Mouse (Mus musculus) heart, embryonic 11.5 days (tissue): ENCODE measurements at regions not wholly inside any gene's neighbourhood (a gene's known extent, or its start where the extent isn't known, plus 50 kb on each side); places are given as distances from the start of the nearest gene placed in this dataset.

ENCODE experiments used
- ATAC-seq: fragments of 200-750 bp; cut with Nextera tagmentation; replicated peaks from 2 replicates; pipeline ENCODE4 v1.8.0; 2017; ENCODE audit warnings: moderate library complexity; ENCODE audit not compliant: insufficient number of reproducible peaks, low FRiP score, low TSS enrichment
- H3K27ac ChIP-seq: fragments of 300-500 bp; sonication (generic); 2 replicates; pipeline ENCODE4 v1.5.1; 2014; ENCODE audit warnings: mild to moderate bottlenecking, low read depth, low read length
- H3K27me3 ChIP-seq: fragments of 300-500 bp; sonication (generic); 2 replicates; pipeline ENCODE4 v1.6.1; 2014; ENCODE audit warnings: mild to moderate bottlenecking, low read length, mixed read lengths; ENCODE audit not compliant: control insufficient read depth, insufficient read depth
- H3K36me3 ChIP-seq: fragments of 300-500 bp; sonication (generic); 2 replicates; pipeline ENCODE4 v1.6.1; 2014; ENCODE audit warnings: mild to moderate bottlenecking, low read length, moderate library complexity, mixed read lengths; ENCODE audit not compliant: control insufficient read depth, insufficient read depth
- H3K4me1 ChIP-seq: fragments of 300-500 bp; sonication (generic); 2 replicates; pipeline ENCODE4 v1.6.1; 2014; ENCODE audit warnings: low read length; ENCODE audit not compliant: control insufficient read depth, insufficient read depth
- H3K4me2 ChIP-seq: fragments of 300-500 bp; sonication (generic); 2 replicates; pipeline ENCODE4 v1.6.1; 2014; ENCODE audit warnings: mild to moderate bottlenecking, moderate library complexity
- H3K4me3 ChIP-seq: fragments of 300-500 bp; sonication (generic); 2 replicates; pipeline ENCODE4 v1.5.1; 2014; ENCODE audit warnings: low read depth, low read length
- H3K9ac ChIP-seq: fragments of 300-500 bp; sonication (generic); 2 replicates; pipeline ENCODE4 v1.6.1; 2014; ENCODE audit warnings: mild to moderate bottlenecking, low read depth, low read length, moderate library complexity
- H3K9me3 ChIP-seq: fragments of 300-500 bp; sonication (generic); replicated peaks from 2 replicates; pipeline ENCODE4 v1.6.1; 2016; ENCODE audit warnings: low read length; ENCODE audit not compliant: control insufficient read depth
- WGBS: fragments of 180-500 bp; shearing (Covaris S2); extraction: QIAGEN DNeasy Blood & Tissue Kit; methylation state at CpG from one replicate; pipeline ENCODE4 v1.1.7; 2014; ENCODE audit not compliant: insufficient replicate concordance; 5-methylcytosine and 5-hydroxymethylcytosine counted together

DNA sequence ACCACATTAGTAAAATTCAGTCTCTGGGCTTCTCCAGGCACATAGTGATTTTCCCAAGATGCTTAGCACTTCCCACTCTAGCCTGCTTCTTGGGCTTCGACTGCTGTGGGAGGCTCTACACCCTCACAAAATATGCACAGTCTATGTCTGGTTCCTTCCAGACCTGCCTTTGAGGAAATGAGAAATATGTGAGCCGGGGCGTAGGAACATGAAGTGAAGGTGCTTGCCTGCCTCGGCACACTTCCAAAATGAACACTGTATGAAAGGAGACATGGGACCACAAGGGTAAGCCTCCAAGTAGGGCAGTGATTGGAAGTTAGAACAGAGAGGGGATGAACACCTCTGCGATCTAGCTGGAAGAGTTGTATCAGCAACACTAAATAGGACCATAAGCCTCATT is 54.5 kb downstream of the Gm10260 start:
- no peak for ATAC-seq
- Histone ChIP-seq H3K9ac (no peak overlapping the region), H3K36me3 (no peaks in the 10 kb centered on the region), H3K27me3 (no peaks in the 10 kb centered on the region), H3K4me2 (no peak overlapping the region), H3K27ac (no peak overlapping the region), H3K4me3 (no peak overlapping the region), H3K9me3 (no peaks in the 10 kb centered on the region), H3K4me1 (peaks cover 7% of the 10 kb centered on the region; the same call in 1 of the 2 replicates)
- 87% methylated on average over 5 of the region's 5 CpGs for WGBS

- ATAC-seq: no peak
- peaks cover 3% of the 10 kb centered on the region; the same call in 1 of the 2 replicates for H3K4me1 ChIP-seq
- H3K27ac ChIP-seq: no peak overlapping the region
- no peaks in the 10 kb centered on the region for H3K36me3 ChIP-seq
- H3K27me3 ChIP-seq: no peaks in the 10 kb centered on the region
- no peak overlapping the region for H3K4me3 ChIP-seq
- no peak overlapping the region for H3K9ac ChIP-seq
- WGBS: 83% methylated on average over 4 of the region's 4 CpGs
- no peaks in the 10 kb centered on the region for H3K9me3 ChIP-seq
- H3K4me2 ChIP-seq: no peak overlapping the region
Observed at GRCm38 (mm10) chr13:97704541-97704940, 55.9 kb downstream of the Gm10260 start.

DNA sequence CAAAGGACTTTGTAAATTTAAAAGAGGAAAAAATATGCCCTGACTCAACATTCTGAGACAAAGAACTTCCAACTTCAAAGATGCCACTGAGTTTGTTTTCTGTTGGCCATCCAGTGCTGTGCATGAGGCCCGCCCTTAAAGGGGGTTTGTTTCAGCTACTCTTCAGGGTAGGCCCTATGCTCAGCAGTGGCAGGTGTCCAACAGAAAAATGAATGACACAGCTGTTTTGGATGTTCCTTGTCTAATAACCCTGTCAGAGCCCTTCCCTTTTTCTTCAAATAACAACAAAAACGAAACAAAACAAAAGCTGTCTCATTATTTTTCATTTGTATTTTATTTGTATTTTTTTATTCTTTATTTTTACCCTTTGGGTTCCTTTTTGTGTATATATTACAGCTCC is 61.5 kb downstream of the Gm10260 start:
- Histone ChIP-seq H3K27ac (no peak overlapping the region), H3K4me3 (no peak overlapping the region), H3K4me1 (no peaks in the 10 kb centered on the region), H3K36me3 (no peaks in the 10 kb centered on the region), H3K4me2 (no peak overlapping the region), H3K27me3 (no peaks in the 10 kb centered on the region), H3K9ac (no peak overlapping the region), H3K9me3 (no peaks in the 10 kb centered on the region)
- 77% methylated on average over 2 of the region's 2 CpGs for WGBS
- ATAC-seq: no peak

DNA sequence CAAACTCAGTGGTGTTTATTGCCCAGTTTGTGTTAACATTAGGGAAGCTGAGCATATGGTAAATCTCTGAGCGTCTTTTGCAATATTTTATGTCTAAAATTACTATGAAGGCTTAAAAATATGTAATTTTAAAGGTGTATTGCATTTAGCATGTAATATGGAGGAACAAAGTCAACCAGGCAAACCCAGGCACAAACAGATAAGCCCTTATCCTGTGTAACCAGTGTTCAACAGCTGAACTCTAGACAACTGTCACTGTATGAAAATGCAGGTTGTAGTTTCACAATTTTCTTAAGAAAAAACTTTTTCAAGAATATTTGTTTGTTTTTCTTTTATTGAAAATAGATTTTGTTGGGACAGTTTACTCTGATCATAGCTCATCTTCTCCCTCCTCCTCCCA is 62.1 kb downstream of the Gm10260 start:
- Histone ChIP-seq H3K4me2 (no peak overlapping the region), H3K4me3 (no peak overlapping the region), H3K9ac (no peak overlapping the region), H3K27me3 (no peaks in the 10 kb centered on the region), H3K27ac (no peak overlapping the region), H3K9me3 (no peaks in the 10 kb centered on the region), H3K36me3 (no peaks in the 10 kb centered on the region), H3K4me1 (no peaks in the 10 kb centered on the region)
- no peak for ATAC-seq
- WGBS: 91% methylated on average over 1 of the region's 1 CpGs

GRCm38 (mm10) chr13:97697262-97697661 is 63.2 kb downstream of the Gm10260 start:
- Histone ChIP-seq H3K4me1 (no peaks in the 10 kb centered on the region), H3K9me3 (no peaks in the 10 kb centered on the region), H3K27ac (no peak overlapping the region), H3K36me3 (no peaks in the 10 kb centered on the region), H3K9ac (no peak overlapping the region), H3K27me3 (no peaks in the 10 kb centered on the region), H3K4me3 (no peak overlapping the region), H3K4me2 (no peak overlapping the region)
- no peak for ATAC-seq
- 80% methylated on average over 10 of the region's 10 CpGs for WGBS

- H3K9me3 ChIP-seq: no peaks in the 10 kb centered on the region
- H3K4me3 ChIP-seq: no peak overlapping the region
- no peak overlapping the region for H3K4me2 ChIP-seq
- no peak overlapping the region for H3K27ac ChIP-seq
- no peaks in the 10 kb centered on the region for H3K36me3 ChIP-seq
- no peaks in the 10 kb centered on the region for H3K4me1 ChIP-seq
- no peaks in the 10 kb centered on the region for H3K27me3 ChIP-seq
- WGBS: 77% methylated on average over 2 of the region's 2 CpGs
- H3K9ac ChIP-seq: no peak overlapping the region
- no peak for ATAC-seq
Observed at GRCm38 (mm10) chr13:97695022-97695421, 65.4 kb downstream of the Gm10260 start.

DNA sequence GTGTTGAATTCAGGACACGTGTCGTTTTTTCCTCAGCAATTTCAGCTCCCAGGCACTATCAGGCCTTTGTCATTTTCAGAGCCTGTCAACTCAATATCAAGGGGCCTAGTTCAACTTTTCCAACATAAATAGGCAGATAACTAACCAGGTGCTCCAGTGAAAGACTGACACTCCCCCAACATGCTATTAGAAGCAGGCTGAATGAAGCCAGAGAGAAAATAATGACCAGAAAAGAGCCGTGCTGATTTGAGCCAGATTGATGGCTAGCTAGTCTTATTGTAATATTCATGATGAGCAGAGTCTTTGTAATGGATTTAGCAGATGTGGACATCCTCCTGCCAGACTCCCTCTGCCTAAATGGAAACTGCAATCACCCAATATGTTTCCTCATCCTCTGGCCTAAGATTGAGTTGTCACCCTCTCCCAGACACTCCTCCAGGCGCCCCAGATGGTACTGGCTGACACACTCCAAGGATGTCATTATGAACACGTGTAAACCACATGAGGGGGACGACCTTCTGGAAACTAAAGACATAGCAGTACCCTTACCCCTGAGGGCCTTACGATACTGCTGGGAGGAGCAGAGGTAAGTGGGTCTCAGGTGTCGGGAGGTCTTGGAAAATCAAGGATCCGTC is 66.0 kb downstream of the Gm10260 start:
- Histone ChIP-seq H3K36me3 (no peaks in the 10 kb centered on the region), H3K9me3 (no peaks in the 10 kb centered on the region), H3K4me1 (no peaks in the 10 kb centered on the region), H3K4me3 (no peak overlapping the region), H3K4me2 (no peak overlapping the region), H3K27me3 (no peaks in the 10 kb centered on the region), H3K27ac (no peak overlapping the region), H3K9ac (no peak overlapping the region)
- no peak for ATAC-seq
- 72% methylated on average over 9 of the region's 9 CpGs for WGBS

- ATAC-seq: no peak
Observed at GRCm38 (mm10) chr13:97688310-97688886, 72.0 kb downstream of the Gm10260 start.

DNA sequence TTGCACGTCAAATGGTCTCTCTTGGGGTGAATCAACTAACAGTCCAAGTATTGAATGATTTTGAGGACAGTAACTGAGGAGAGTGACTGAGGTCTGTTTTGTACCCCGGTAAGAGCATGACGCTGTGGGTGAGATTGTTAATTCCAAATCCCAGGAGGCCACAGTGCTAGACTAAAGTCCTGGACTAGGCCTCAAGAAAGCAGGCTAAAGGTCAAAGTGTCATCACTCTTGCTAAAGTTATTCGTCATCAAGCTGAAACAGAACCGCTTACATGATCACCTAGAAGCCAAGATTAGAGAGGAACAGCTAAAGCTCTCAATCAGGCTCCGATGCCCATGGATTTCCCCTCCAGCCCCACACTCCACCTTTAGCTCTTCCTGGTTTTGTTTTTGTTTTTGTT is 76.6 kb downstream of the Gm10260 start:
- no peaks in the 10 kb centered on the region for H3K36me3 ChIP-seq
- no peak overlapping the region for H3K4me3 ChIP-seq
- no peak overlapping the region for H3K4me2 ChIP-seq
- WGBS: 75% methylated on average over 6 of the region's 6 CpGs
- no peak overlapping the region for H3K27ac ChIP-seq
- no peaks in the 10 kb centered on the region for H3K9me3 ChIP-seq
- no peak for ATAC-seq
- no peak overlapping the region for H3K9ac ChIP-seq
- H3K4me1 ChIP-seq: 0 out of 2 replicates have a peak, but pooled peaks cover 5% of the 10 kb centered on the region
- H3K27me3 ChIP-seq: no peaks in the 10 kb centered on the region

More at GRCm38 (mm10) chr13:97688310-97688886, 72.0 kb downstream of the Gm10260 start:
- H3K9ac ChIP-seq: no peak overlapping the region
- H3K27ac ChIP-seq: no peak overlapping the region
- H3K9me3 ChIP-seq: no peaks in the 10 kb centered on the region
- H3K4me1 ChIP-seq: no peaks in the 10 kb centered on the region
- no peak overlapping the region for H3K4me3 ChIP-seq
- no peaks in the 10 kb centered on the region for H3K36me3 ChIP-seq
- 76% methylated on average over 12 of the region's 12 CpGs for WGBS
- H3K27me3 ChIP-seq: no peaks in the 10 kb centered on the region
- no peak overlapping the region for H3K4me2 ChIP-seq
